Mouse (Mus musculus) kidney, adult 9 months (tissue): Measurements from ENCODE around the gene Ceacam19.

Experiments
- DNase-seq: peaks from one replicate; pipeline ENCODE4 v3.0.0; 2022

Ceacam19 gene

GRCm38 (mm10) chr7:19836843-19837242 lies 50.9 kb downstream of the Ceacam19 start:
- peak; percentile 36 for DNase-seq

- no peak for DNase-seq
These were observed 53.7 kb downstream of the Ceacam19 start for GRCm38 (mm10) chr7:19834055-19834454.

GRCm38 (mm10) chr7:19831837-19832236 lies 55.9 kb downstream of the Ceacam19 start:
- no peak for DNase-seq

- peak; percentile 98 for DNase-seq
These were observed 57.0 kb downstream of the Ceacam19 start for GRCm38 (mm10) chr7:19830682-19831156.

GRCm38 (mm10) chr7:19829694-19830093 lies 58.1 kb downstream of the Ceacam19 start:
- DNase-seq: no peak

- no peak for DNase-seq
These were observed 61.0 kb downstream of the Ceacam19 start for GRCm38 (mm10) chr7:19826756-19827155.
